Mouse (Mus musculus) G1E (cell line): ENCODE results near the gene Itga3.

Source experiments
- CTCF ChIP-seq: IDR thresholded peaks from 2 replicates; pipeline ENCODE4 v1.5.1; 2012; ENCODE audit warnings: low read depth, low read length, inconsistent platforms, mixed read lengths
- POLR2AphosphoS5 ChIP-seq: IDR thresholded peaks from 2 replicates; pipeline ENCODE4 v1.6.1; 2012; ENCODE audit warnings: low read depth, low read length, inconsistent platforms; ENCODE audit not compliant: insufficient replicate concordance

GRCm38 (mm10) chr11:95106440-95107236 lies 30.0 kb upstream of the Itga3 start:
- no peak for TF ChIP-seq POLR2AphosphoS5
- peak; percentile 81 for TF ChIP-seq CTCF
